10 mouse cellular contexts compared by ENCODE assay signal in the genomic region with DNA sequence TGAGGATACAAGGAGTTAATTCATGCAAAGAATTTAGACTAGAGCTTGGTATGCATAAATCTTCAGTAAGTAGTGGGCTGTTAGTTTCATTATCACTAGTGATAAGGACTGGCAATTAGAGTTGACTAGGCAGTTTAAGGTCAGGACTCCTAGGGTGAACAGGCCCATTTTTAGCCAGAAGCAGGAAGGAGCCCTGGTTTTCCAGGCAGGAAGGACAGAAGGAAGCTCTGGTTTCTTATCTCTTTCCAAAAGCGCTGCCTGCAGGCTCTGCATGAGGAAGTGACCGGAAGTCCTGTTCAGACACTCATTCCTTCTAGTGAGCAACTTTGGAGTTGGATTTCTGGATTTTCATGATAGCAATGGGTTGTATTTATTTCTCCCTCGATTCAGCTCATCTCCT. TPM values are rescaled to one million over a fixed set of nuclear protein-coding genes. Genes with fewer than 3 reads are reported as not detected.
DNase-seq lines count a peak whose midpoint lies in the region; ATAC-seq and TF ChIP-seq lines count a peak whose summit lies in the region.
"Had no signal": no experiment of that assay in that cellular context is flagged by ENCODE, and none has a peak within 500 bp of the region (broad histone marks: within the 10 kb centered on the region; RNA-seq: fewer than 3 reads in every experiment).

No protein-coding gene starts in this region.

- 35% methylated on average over 3 of the region's 3 CpGs for WGBS in lung, embryonic 14.5 days
- WGBS in heart, embryonic 14.5 days: 22% methylated on average over 3 of the region's 3 CpGs
- 74% methylated on average over 3 of the region's 3 CpGs for WGBS in kidney, embryonic 14.5 days
- 82% methylated on average over 3 of the region's 3 CpGs for WGBS in forebrain, postnatal 0 days

- H3K27me3 ChIP-seq in lung, embryonic 14.5 days (ENCODE audit: insufficient read depth, low read length): no peaks in the 10 kb centered on the region
- no peaks in the 10 kb centered on the region for H3K27me3 ChIP-seq in heart, embryonic 14.5 days (ENCODE audit: control insufficient read depth, insufficient read depth, low read length)
- no peaks in the 10 kb centered on the region for H3K27me3 ChIP-seq in kidney, embryonic 14.5 days (ENCODE audit: control insufficient read depth, insufficient read depth, low read length)
- H3K27me3 ChIP-seq in forebrain, postnatal 0 days (ENCODE audit: insufficient read depth, low read length): no peaks in the 10 kb centered on the region
- H3K27me3 ChIP-seq: neural tube, embryonic 12.5 days had no signal

- no peak overlapping the region for H3K4me3 ChIP-seq in lung, embryonic 14.5 days (ENCODE audit: low read depth, low read length)
- H3K4me3 ChIP-seq in heart, embryonic 14.5 days (ENCODE audit: control insufficient read depth in 1 of 2, insufficient read depth in 1 of 2, low read depth in 1 of 2, low read length in 2 of 2): no peak overlapping the region
- H3K4me3 ChIP-seq in kidney, embryonic 14.5 days (ENCODE audit: low read length): no peak overlapping the region
- H3K4me3 ChIP-seq in forebrain, postnatal 0 days (ENCODE audit: low read depth, low read length): no peak overlapping the region
- H3K4me3 ChIP-seq: neural tube, embryonic 12.5 days had no signal

- H3K4me2 ChIP-seq in lung, embryonic 14.5 days: no peak overlapping the region
- peak overlapping the region; percentile 36 for H3K4me2 ChIP-seq in heart, embryonic 14.5 days (ENCODE audit: low read length)
- no peak overlapping the region for H3K4me2 ChIP-seq in kidney, embryonic 14.5 days (replicated peaks; ENCODE audit: low read depth, low read length)
- H3K4me2 ChIP-seq in forebrain, postnatal 0 days (ENCODE audit: low read depth): no peak overlapping the region
- H3K4me2 ChIP-seq: neural tube, embryonic 12.5 days had no signal

- peak; percentile 35 for DNase-seq in lung, embryonic 14.5 days
- DNase-seq in lung, adult 18-20 months: no peak
- no peak for DNase-seq in right cerebral cortex, postnatal 10 days (ENCODE audit: low spot score in 2 of 2)
- DNase-seq in forebrain, postnatal 0 days: no peak
- no peak for DNase-seq in layer of hippocampus, adult 11-12 months (ENCODE audit: low spot score)
- DNase-seq: right cerebral cortex, postnatal 14 days had no signal

- H3K9me3 ChIP-seq in lung, embryonic 14.5 days (ENCODE audit: low read depth, low read length): no peaks in the 10 kb centered on the region
- no peaks in the 10 kb centered on the region for H3K9me3 ChIP-seq in heart, embryonic 14.5 days (ENCODE audit: control insufficient read depth, low read length)
- H3K9me3 ChIP-seq in kidney, embryonic 14.5 days (ENCODE audit: control insufficient read depth, low read length): no peaks in the 10 kb centered on the region
- no peaks in the 10 kb centered on the region for H3K9me3 ChIP-seq in forebrain, postnatal 0 days (ENCODE audit: low read length)
- H3K9me3 ChIP-seq: neural tube, embryonic 12.5 days had no signal

- peak overlapping the region; percentile 3; the same call in 1 of the 2 replicates for H3K27ac ChIP-seq in lung, embryonic 14.5 days (ENCODE audit: low read depth)
- H3K27ac ChIP-seq in heart, embryonic 14.5 days (replicated peaks in 1 of 2; ENCODE audit: control insufficient read depth in 1 of 2, insufficient read depth in 1 of 2, low read depth in 2 of 2, low read length in 2 of 2): peak overlapping the region; percentile 29 to 66; a peak in 3 of 4 replicates
- H3K27ac ChIP-seq in kidney, embryonic 14.5 days (ENCODE audit: low read depth, low read length): peak overlapping the region; percentile 18; the same call in 1 of the 2 replicates
- H3K27ac ChIP-seq in forebrain, postnatal 0 days (ENCODE audit: low read depth, low read length): no peak overlapping the region
- H3K27ac ChIP-seq: neural tube, embryonic 12.5 days had no signal

- no peak for ATAC-seq in lung, embryonic 14.5 days (ENCODE audit: insufficient read depth)
- no peak for ATAC-seq in heart, embryonic 14.5 days (ENCODE audit: insufficient number of reproducible peaks, insufficient read depth, low FRiP score, low read depth)
- no peak for ATAC-seq in kidney, embryonic 14.5 days (ENCODE audit: low FRiP score, low TSS enrichment)
- ATAC-seq in megakaryocyte progenitor cell, adult 5-6 weeks (replicated peaks; ENCODE audit: poor library complexity): peak; percentile 55
- ATAC-seq in forebrain, postnatal 0 days: no peak

- no peak overlapping the region for H3K9ac ChIP-seq in lung, embryonic 14.5 days
- H3K9ac ChIP-seq in heart, embryonic 14.5 days (ENCODE audit: low read length): no peak overlapping the region
- H3K9ac ChIP-seq in kidney, embryonic 14.5 days (ENCODE audit: low read depth, low read length): no peak overlapping the region
- H3K9ac ChIP-seq in forebrain, postnatal 0 days: no peak overlapping the region
- H3K9ac ChIP-seq: neural tube, embryonic 12.5 days had no signal

- H3K4me1 ChIP-seq in lung, embryonic 14.5 days (ENCODE audit: insufficient read depth): no peaks in the 10 kb centered on the region
- H3K4me1 ChIP-seq in heart, embryonic 14.5 days (ENCODE audit: control insufficient read depth in 2 of 2, insufficient read depth in 2 of 2, low read length in 2 of 2): peaks cover 10 to 11% of the 10 kb centered on the region in 2 experiments
- H3K4me1 ChIP-seq in kidney, embryonic 14.5 days (ENCODE audit: control insufficient read depth, insufficient read depth, low read length): 0 out of 2 replicates have a peak, but pooled peaks cover 6% of the 10 kb centered on the region
- no peaks in the 10 kb centered on the region for H3K4me1 ChIP-seq in forebrain, postnatal 0 days (ENCODE audit: insufficient read depth)
- H3K4me1 ChIP-seq: neural tube, embryonic 12.5 days had no signal

- no peak for TF ChIP-seq CTCF in lung, embryonic 14.5 days (IDR thresholded peaks at IDR 0.05; ENCODE audit: low read depth)
- TF ChIP-seq CTCF in forebrain, postnatal 0 days (IDR thresholded peaks at IDR 0.05; ENCODE audit: low read depth): no peak

- no peaks in the 10 kb centered on the region for H3K36me3 ChIP-seq in lung, embryonic 14.5 days (ENCODE audit: insufficient read depth)
- H3K36me3 ChIP-seq in heart, embryonic 14.5 days (ENCODE audit: control insufficient read depth, insufficient read depth, low read length): no peaks in the 10 kb centered on the region
- no peaks in the 10 kb centered on the region for H3K36me3 ChIP-seq in kidney, embryonic 14.5 days (ENCODE audit: control insufficient read depth, insufficient read depth, low read length)
- no peaks in the 10 kb centered on the region for H3K36me3 ChIP-seq in forebrain, postnatal 0 days (ENCODE audit: insufficient read depth)
- H3K36me3 ChIP-seq: neural tube, embryonic 12.5 days had no signal

RNA-seq across cellular contexts. Expression of a gene that starts 30.2 kb away (rescaled TPM):
- polyA plus RNA-seq in lung, embryonic 14.5 days (2014; fragmentation: Nextera tagmentation; extraction: Ambion mirVana): 19.1 and 21.1 TPM in 2 replicates
- polyA plus RNA-seq in heart, embryonic 14.5 days (2014; fragmentation: Nextera tagmentation; extraction: Ambion mirVana): 22.5 and 25.3 TPM in 2 replicates
- 9.0 and 14.5 TPM in 2 replicates for polyA plus RNA-seq in kidney, embryonic 14.5 days (2014; fragmentation: Nextera tagmentation; extraction: Ambion mirVana)
- total RNA-seq in megakaryocyte progenitor cell, adult 5-6 weeks (2015): 85.2 and 93.9 TPM in 2 replicates
- 66.5 and 75.7 TPM in 2 replicates for total RNA-seq in megakaryocyte progenitor cell, adult 5-6 weeks (2017)
- 32.5 and 38.7 TPM in 2 replicates for total RNA-seq in forebrain, postnatal 0 days (2014; rRNA removed)
- polyA plus RNA-seq in forebrain, postnatal 0 days (2015; fragmentation: Nextera tagmentation; extraction: Ambion mirVana): 17.4 and 18.8 TPM in 2 replicates

RNA-seq across cellular contexts. Expression of a gene that starts 52.2 kb away (rescaled TPM):
- polyA plus RNA-seq in lung, embryonic 14.5 days (2014; fragmentation: Nextera tagmentation; extraction: Ambion mirVana): 59.4 and 68.4 TPM in 2 replicates
- polyA plus RNA-seq in heart, embryonic 14.5 days (2014; fragmentation: Nextera tagmentation; extraction: Ambion mirVana): 52.5 and 55.9 TPM in 2 replicates
- polyA plus RNA-seq in kidney, embryonic 14.5 days (2014; fragmentation: Nextera tagmentation; extraction: Ambion mirVana): 39.3 and 69.0 TPM in 2 replicates
- total RNA-seq in megakaryocyte progenitor cell, adult 5-6 weeks (2015): 4.3 and 5.1 TPM in 2 replicates
- 6.8 TPM in 2 replicates for total RNA-seq in megakaryocyte progenitor cell, adult 5-6 weeks (2017)
- total RNA-seq in forebrain, postnatal 0 days (2014; rRNA removed): 56.2 and 63.5 TPM in 2 replicates
- 21.0 and 27.0 TPM in 2 replicates for polyA plus RNA-seq in forebrain, postnatal 0 days (2015; fragmentation: Nextera tagmentation; extraction: Ambion mirVana)
